ENCODE assay signal across 15 mouse cellular contexts in the genomic region with DNA sequence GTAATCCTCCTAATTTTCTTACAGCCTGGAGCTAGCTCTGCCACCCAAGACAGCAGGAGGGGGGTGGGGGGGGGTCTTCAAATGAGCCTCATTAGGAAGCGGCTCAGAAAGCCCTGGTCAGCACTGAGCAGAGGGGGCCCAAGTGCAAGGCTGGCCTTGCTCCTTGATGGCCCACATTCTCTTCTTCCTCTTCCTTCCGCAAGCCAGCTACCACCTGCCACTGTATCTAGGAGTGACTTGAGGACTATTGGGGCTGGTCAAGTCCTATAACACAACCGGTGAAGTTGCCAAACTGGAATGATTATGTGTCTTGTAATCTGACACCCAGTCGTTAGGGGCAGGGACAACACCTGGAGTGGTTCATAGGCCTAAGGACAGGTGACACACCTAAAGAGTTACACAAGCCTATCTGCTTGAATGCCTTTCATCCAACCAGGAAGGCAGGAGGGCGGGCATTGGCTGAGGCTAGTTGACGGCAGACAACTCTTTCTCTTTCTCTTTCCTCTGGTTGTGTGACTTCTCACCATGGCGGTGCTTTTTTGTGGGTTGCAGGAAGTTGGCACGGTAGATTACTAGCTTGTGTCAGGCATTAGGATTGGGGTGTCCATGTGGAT. TPM values are rescaled to one million over a fixed set of nuclear protein-coding genes. Genes with fewer than 3 reads are reported as not detected.
A peak's percentile ranks its signal among the peaks of the same experiment; 100 is the strongest.
DNase-seq lines count a peak whose midpoint lies in the region; ATAC-seq lines count a peak whose summit lies in the region.
"Had no signal": no experiment of that assay in that cellular context is flagged by ENCODE, and none has a peak within 500 bp of the region (broad histone marks: within the 10 kb centered on the region; RNA-seq: fewer than 3 reads in every experiment).

A gene (minus strand): TSS at position 296 of the 614 bp plus-strand sequence.

- H3K27me3 ChIP-seq in intestine, embryonic 16.5 days (replicated peaks; ENCODE audit: control insufficient read depth, insufficient read depth, low read length): no peaks in the 10 kb centered on the region
- H3K27me3 ChIP-seq in lung, embryonic 16.5 days (ENCODE audit: control insufficient read depth, insufficient read depth, low read depth, low read length): no peaks in the 10 kb centered on the region
- H3K27me3 ChIP-seq: embryonic facial prominence, embryonic 13.5 days; heart, embryonic 15.5 days had no signal

- peak; percentile 64 for ATAC-seq in CD4-positive, CD25-positive, alpha-beta regulatory T cell, adult 4 months
- ATAC-seq in intestine, embryonic 16.5 days: peak; percentile 91
- peak; percentile 81 for ATAC-seq in lung, embryonic 16.5 days (ENCODE audit: low read depth)
- no peak for ATAC-seq in megakaryocyte-erythroid progenitor cell, adult 5-6 weeks (replicated peaks; ENCODE audit: low FRiP score, low TSS enrichment, poor library complexity, severe bottlenecking)

- H3K36me3 ChIP-seq in intestine, embryonic 16.5 days (ENCODE audit: control insufficient read depth, insufficient read depth, low read length): no peaks in the 10 kb centered on the region
- no peaks in the 10 kb centered on the region for H3K36me3 ChIP-seq in lung, embryonic 16.5 days (ENCODE audit: control insufficient read depth, insufficient read depth, low read length)
- H3K36me3 ChIP-seq: embryonic facial prominence, embryonic 13.5 days; heart, embryonic 15.5 days had no signal

- H3K27ac ChIP-seq in intestine, embryonic 16.5 days (ENCODE audit: low read length): peak within 1 kb of the TSS; percentile 88
- 0 out of 2 replicates have a peak within 1 kb of the TSS, but pooled peaks have one; percentile 45 for H3K27ac ChIP-seq in lung, embryonic 16.5 days (ENCODE audit: low read length)
- H3K27ac ChIP-seq: embryonic facial prominence, embryonic 13.5 days; heart, embryonic 15.5 days; macrophage had no signal

- DNase-seq in embryo, embryonic 10 days (ENCODE audit: low spot score): peak; percentile 12
- DNase-seq in embryo, embryonic 11 days: no peak
- no peak for DNase-seq in layer of hippocampus, adult 8-10 months (ENCODE audit: low spot score in 2 of 2)
- DNase-seq in heart, postnatal 14 days: no peak
- DNase-seq: adrenal gland, adult 8-10 months; cerebellum, adult 11 months; gastrocnemius, postnatal 14 days had no signal

- peaks cover 11% of the 10 kb centered on the region; the same call in 1 of the 2 replicates for H3K4me1 ChIP-seq in intestine, embryonic 16.5 days (ENCODE audit: control insufficient read depth, insufficient read depth, low read length)
- no peaks in the 10 kb centered on the region for H3K4me1 ChIP-seq in lung, embryonic 16.5 days (replicated peaks; ENCODE audit: control insufficient read depth, insufficient read depth, low read length)
- H3K4me1 ChIP-seq: embryonic facial prominence, embryonic 13.5 days; heart, embryonic 15.5 days had no signal

- peak within 1 kb of the TSS; percentile 54 for H3K4me2 ChIP-seq in intestine, embryonic 16.5 days (ENCODE audit: low read depth, low read length)
- H3K4me2 ChIP-seq in lung, embryonic 16.5 days (ENCODE audit: low read depth, low read length): no peak within 1 kb of the TSS
- H3K4me2 ChIP-seq: embryonic facial prominence, embryonic 13.5 days; heart, embryonic 15.5 days had no signal

- no peaks in the 10 kb centered on the region for H3K9me3 ChIP-seq in intestine, embryonic 16.5 days (ENCODE audit: control insufficient read depth, low read length)
- H3K9me3 ChIP-seq in lung, embryonic 16.5 days (ENCODE audit: control insufficient read depth, low read length): no peaks in the 10 kb centered on the region
- H3K9me3 ChIP-seq: embryonic facial prominence, embryonic 13.5 days; heart, embryonic 15.5 days had no signal

- intact Hi-C loops in heart, postnatal 14 days (cut with DNase I): no loop called here

- 55% methylated on average over 8 of the region's 8 CpGs for whole genome bisulfite sequencing in intestine, embryonic 16.5 days
- 46% methylated on average over 8 of the region's 8 CpGs for WGBS in lung, embryonic 16.5 days

- peak within 1 kb of the TSS; percentile 59 for H3K9ac ChIP-seq in intestine, embryonic 16.5 days (ENCODE audit: low read depth, low read length)
- no peak within 1 kb of the TSS for H3K9ac ChIP-seq in lung, embryonic 16.5 days (ENCODE audit: low read length)
- H3K9ac ChIP-seq: embryonic facial prominence, embryonic 13.5 days; heart, embryonic 15.5 days had no signal

- H3K4me3 ChIP-seq in intestine, embryonic 16.5 days (ENCODE audit: low read length): peak within 1 kb of the TSS; percentile 44
- no peak within 1 kb of the TSS for H3K4me3 ChIP-seq in lung, embryonic 16.5 days (ENCODE audit: low read length)
- H3K4me3 ChIP-seq: embryonic facial prominence, embryonic 13.5 days; heart, embryonic 15.5 days had no signal

RNA-seq across cellular contexts. Expression of the gene that starts here (rescaled TPM):
- polyA plus RNA-seq in CD4-positive, CD25-positive, alpha-beta regulatory T cell, adult 4 months (2017; shearing (Covaris generic)): not detected
- polyA plus RNA-seq in intestine, embryonic 16.5 days (2015; fragmentation: Nextera tagmentation; extraction: Ambion mirVana): 45.2 and 46.2 TPM in 2 replicates
- 2.5 and 2.8 TPM in 2 replicates for polyA plus RNA-seq in lung, embryonic 16.5 days (2015; fragmentation: Nextera tagmentation; extraction: Ambion mirVana)
- total RNA-seq in megakaryocyte-erythroid progenitor cell, adult 5-6 weeks (2014; fragmentation: Nextera tagmentation): not detected in 2 replicates
- not detected in 2 replicates for total RNA-seq in megakaryocyte-erythroid progenitor cell, adult 5-6 weeks (2017)
- total RNA-seq in layer of hippocampus, adult 8-10 months (2022): not detected
- under 1 TPM in 1 of 2 experiments, not detected in 1; 0.12 TPM for total RNA-seq in heart, postnatal 14 days (2021)
- total RNA-seq: adrenal gland, adult 8-10 months; gastrocnemius, postnatal 14 days; MEL had no signal

Comparison
In these comparisons a context has a peak if more than half of its experiments do, and no peak if none do; other contexts are left out.
1. RNA of the gene that starts here (polyA plus RNA-seq): 45.2 to 46.2 TPM in intestine, embryonic 16.5 days; 2.5 to 2.8 TPM in lung, embryonic 16.5 days and not detected in CD4-positive, CD25-positive, alpha-beta regulatory T cell, adult 4 months; every median in the first group is over 10 times any median in the second.
2. Peak in ATAC-seq in CD4-positive, CD25-positive, alpha-beta regulatory T cell, adult 4 months; RNA of the gene not detected or under 1 TPM.